Mouse (Mus musculus) liver, embryonic 18 days (tissue): ENCODE measurements around the gene Gabpb1. TPM values are rescaled to one million over a fixed set of nuclear protein-coding genes. Genes with fewer than 3 reads are reported as not detected.

Experiments
- polyA plus RNA-seq: library from polyadenylated mRNA; depleted of rRNA; stranded (reverse); fragments of >200 nt; gene quantifications from 2 replicates; pipeline ENCODE4 v1.2.3, GENCODE M21; 2012; rRNA removed

Gene Gabpb1
- 9.0 and 9.2 TPM in 2 replicates for polyA plus RNA-seq

DNA sequence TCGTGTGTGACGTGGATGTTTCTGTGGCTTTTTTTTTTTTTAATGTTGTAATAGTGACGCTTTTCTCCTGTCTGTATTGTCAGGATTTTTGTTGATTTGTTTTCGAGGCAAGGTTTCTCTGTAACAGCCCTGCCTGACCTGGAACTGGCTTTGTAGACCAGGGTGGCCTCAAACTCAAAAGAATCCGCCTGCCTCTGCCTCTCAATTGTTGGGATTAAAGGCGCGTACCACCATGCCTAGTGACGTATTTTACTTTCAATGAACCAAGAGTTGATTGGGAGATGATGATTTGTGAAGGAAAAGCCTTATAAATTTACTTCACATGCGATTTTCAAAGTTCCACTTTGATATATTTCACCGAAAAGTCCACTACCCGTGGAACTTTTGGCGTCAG, at the start of gene Gabpb1:
Gabpb1 (minus strand) TSS at position 216 of the 394 bp plus-strand sequence.

GRCm38 (mm10) chr2:126706759-126707437, 30.8 kb upstream of the Gabpb1 start, which contains the start of gene Usp8:
Gene Usp8, plus strand, starts transcription at chr2:126707328.

DNA sequence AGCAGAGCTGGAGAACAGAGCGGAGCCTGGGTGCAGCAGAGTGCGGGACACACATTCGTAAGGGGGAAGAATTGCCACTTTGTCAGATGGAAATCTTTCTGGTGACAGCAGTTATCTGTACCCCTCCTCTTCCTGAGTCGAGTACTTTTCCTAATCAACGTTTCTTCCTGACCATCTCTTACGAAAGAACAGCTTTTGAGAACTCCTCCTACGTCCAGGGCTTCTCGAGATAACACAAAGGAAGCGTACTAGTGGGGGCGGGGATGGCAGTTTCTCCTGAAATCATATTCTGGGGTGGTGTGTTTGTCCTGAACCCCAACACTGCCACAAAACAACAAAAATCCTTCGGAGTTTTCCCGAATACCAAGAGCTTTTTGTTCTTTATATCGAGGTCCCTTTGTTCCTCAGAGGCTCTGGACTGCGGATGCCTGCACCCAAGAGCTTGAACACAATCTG, 56.9 kb downstream of the Gabpb1 start, which contains the start of gene Hdc:
Hdc (minus strand) TSS at position 51 of the 456 bp plus-strand sequence.

Other genes starting within 250 kb of the Gabpb1 start
- 4.1 and 5.4 TPM in 2 replicates for gene Atp8b4, start 175.7 kb downstream of the Gabpb1 start, polyA plus RNA-seq
- gene Slc27a2, start 123.9 kb downstream of the Gabpb1 start, polyA plus RNA-seq = 244 and 298 TPM in 2 replicates
- 5.8 and 7.5 TPM in 2 replicates for gene Hdc, start 57.0 kb downstream of the Gabpb1 start, polyA plus RNA-seq
- gene Usp8, start 31.0 kb upstream of the Gabpb1 start, polyA plus RNA-seq = 13.1 and 14.2 TPM in 2 replicates
- gene Usp50, start 107.1 kb upstream of the Gabpb1 start, polyA plus RNA-seq = 0.34 and 0.77 TPM in 2 replicates
- 12.2 and 13.2 TPM in 2 replicates for gene Trpm7, start 199.9 kb upstream of the Gabpb1 start, polyA plus RNA-seq